Mouse (Mus musculus) limb, embryonic 15.5 days (tissue): ENCODE measurements around the gene Lax1. TPM values are rescaled to one million over a fixed set of nuclear protein-coding genes. Genes with fewer than 3 reads are reported as not detected.

Experiments used
- ATAC-seq: fragments of 200-750 bp; cut with Nextera tagmentation; 2 replicates; pipeline ENCODE4 v1.8.0; 2017; ENCODE audit warnings: low read depth, moderate TSS enrichment; ENCODE audit not compliant: insufficient number of reproducible peaks, low FRiP score, low TSS enrichment
- H3K27ac ChIP-seq: fragments of 300-500 bp; sonication (generic); 2 replicates; pipeline ENCODE4 v1.5.1; 2015; ENCODE audit warnings: moderate library complexity, mild to moderate bottlenecking, inconsistent platforms
- H3K27me3 ChIP-seq: fragments of 300-500 bp; sonication (generic); 2 replicates; pipeline ENCODE4 v1.6.1; 2015; ENCODE audit warnings: inconsistent platforms
- H3K36me3 ChIP-seq: fragments of 300-500 bp; sonication (generic); 2 replicates; pipeline ENCODE4 v1.6.1; 2015; ENCODE audit warnings: inconsistent platforms
- H3K4me1 ChIP-seq: fragments of 300-500 bp; sonication (generic); 2 replicates; pipeline ENCODE4 v1.6.1; 2015; ENCODE audit warnings: inconsistent platforms
- H3K4me2 ChIP-seq: fragments of 300-500 bp; sonication (generic); 2 replicates; pipeline ENCODE4 v1.6.1; 2015; ENCODE audit warnings: mild to moderate bottlenecking, inconsistent platforms
- H3K4me3 ChIP-seq: fragments of 300-500 bp; sonication (generic); 2 replicates; pipeline ENCODE4 v1.5.1; 2015; ENCODE audit warnings: mild to moderate bottlenecking, inconsistent platforms
- H3K9ac ChIP-seq: fragments of 300-500 bp; sonication (generic); 2 replicates; pipeline ENCODE4 v1.6.1; 2015; ENCODE audit warnings: inconsistent platforms
- H3K9me3 ChIP-seq: fragments of 300-500 bp; sonication (generic); 2 replicates; pipeline ENCODE4 v1.6.1; 2016; ENCODE audit warnings: inconsistent platforms
- WGBS: fragments of 180-500 bp; shearing (Covaris S2); methylation state at CpG from one replicate; pipeline ENCODE4 v1.1.7; 2015; 5-methylcytosine and 5-hydroxymethylcytosine counted together
- polyA plus RNA-seq: library from polyadenylated mRNA; unstranded; fragments of >200 nt; fragmentation: Nextera tagmentation; extraction: Ambion mirVana; gene quantifications from 2 replicates; pipeline ENCODE4 v1.2.1, GENCODE M21; 2015

The Lax1 gene
- polyA plus RNA-seq, result 0.34 and 0.42 TPM in 2 replicates

- ATAC-seq, result no peak
- Histone ChIP-seq H3K4me3 (no peak within 1 kb of the TSS), H3K9me3 (no peaks in the 10 kb centered on the region), H3K4me2 (no peak within 1 kb of the TSS), H3K4me1 (peaks cover 14% of the 10 kb centered on the region), H3K27ac (no peak within 1 kb of the TSS), H3K36me3 (no peaks in the 10 kb centered on the region), H3K27me3 (no peaks in the 10 kb centered on the region), H3K9ac (no peak within 1 kb of the TSS)
- WGBS, result 9% methylated on average over 6 of the region's 6 CpGs
Measured at GRCm38 (mm10) chr1:133689897-133690296, at the start of gene Lax1. Gene Lax1 (minus strand): TSS chr1:133690108.

GRCm38 (mm10) chr1:133736664-133737063 is 46.8 kb upstream of the Lax1 start:
- Histone ChIP-seq H3K36me3 (peaks cover 28% of the 10 kb centered on the region), H3K27ac (no peak overlapping the region), H3K27me3 (peaks cover 5% of the 10 kb centered on the region; the same call in 1 of the 2 replicates), H3K9me3 (no peaks in the 10 kb centered on the region), H3K4me3 (no peak overlapping the region), H3K4me2 (no peak overlapping the region), H3K4me1 (peaks cover 28% of the 10 kb centered on the region), H3K9ac (no peak overlapping the region)
- ATAC-seq, result no peak
- WGBS, result 63% methylated on average over 7 of the region's 7 CpGs

- WGBS, result 17% methylated on average over 17 of the region's 17 CpGs
- peaks cover 22% of the 10 kb centered on the region for H3K4me1 ChIP-seq
- ATAC-seq, result 0 out of 2 replicates have a peak, but pooled peaks have one; percentile 36
- no peak overlapping the region for H3K27ac ChIP-seq
- H3K9ac ChIP-seq, result peak overlapping the region; percentile 5; the same call in 1 of the 2 replicates
- H3K9me3 ChIP-seq, result no peaks in the 10 kb centered on the region
- H3K27me3 ChIP-seq, result peaks cover 5% of the 10 kb centered on the region; the same call in 1 of the 2 replicates
- H3K4me3 ChIP-seq, result peak overlapping the region; percentile 22
- H3K36me3 ChIP-seq, result peaks cover 32% of the 10 kb centered on the region
- peak overlapping the region; percentile 27 for H3K4me2 ChIP-seq
Measured at GRCm38 (mm10) chr1:133735995-133736652, 46.2 kb upstream of the Lax1 start.

GRCm38 (mm10) chr1:133732814-133733213 is 42.9 kb upstream of the Lax1 start:
- Histone ChIP-seq H3K9me3 (no peaks in the 10 kb centered on the region), H3K4me2 (no peak overlapping the region), H3K4me3 (no peak overlapping the region), H3K9ac (no peak overlapping the region), H3K27ac (peak overlapping the region; percentile 33; the same call in 1 of the 2 replicates), H3K4me1 (peaks cover 19% of the 10 kb centered on the region), H3K27me3 (peaks cover 4% of the 10 kb centered on the region; the same call in 1 of the 2 replicates), H3K36me3 (peaks cover 49% of the 10 kb centered on the region)
- no peak for ATAC-seq
- WGBS, result 21% methylated on average over 11 of the region's 11 CpGs

DNA sequence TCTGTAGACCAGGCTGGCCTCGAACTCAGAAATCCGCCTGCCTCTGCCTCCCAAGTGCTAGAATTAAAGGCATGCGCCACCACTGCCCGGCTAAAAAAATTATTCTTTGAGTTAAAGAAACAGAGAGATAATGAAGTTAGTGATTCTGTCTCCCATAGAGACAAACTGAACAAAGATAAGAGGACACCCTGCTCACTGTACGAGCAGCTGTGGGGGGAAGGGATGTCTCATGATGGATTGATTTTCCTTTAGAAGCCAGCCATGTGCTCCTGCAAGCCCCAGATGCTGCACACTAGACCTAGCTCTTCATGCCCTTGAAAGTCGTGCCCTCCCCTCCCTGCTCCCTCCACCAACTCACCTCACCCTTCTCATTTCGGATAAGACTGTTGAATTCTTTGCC is 38.4 kb upstream of the Lax1 start:
- no peak overlapping the region for H3K4me3 ChIP-seq
- H3K9ac ChIP-seq, result no peak overlapping the region
- WGBS, result 81% methylated on average over 7 of the region's 7 CpGs
- peaks cover 8% of the 10 kb centered on the region for H3K4me1 ChIP-seq
- H3K36me3 ChIP-seq, result peaks cover 61% of the 10 kb centered on the region
- no peak overlapping the region for H3K4me2 ChIP-seq
- H3K9me3 ChIP-seq, result no peaks in the 10 kb centered on the region
- no peak overlapping the region for H3K27ac ChIP-seq
- no peak for ATAC-seq
- H3K27me3 ChIP-seq, result no peaks in the 10 kb centered on the region

DNA sequence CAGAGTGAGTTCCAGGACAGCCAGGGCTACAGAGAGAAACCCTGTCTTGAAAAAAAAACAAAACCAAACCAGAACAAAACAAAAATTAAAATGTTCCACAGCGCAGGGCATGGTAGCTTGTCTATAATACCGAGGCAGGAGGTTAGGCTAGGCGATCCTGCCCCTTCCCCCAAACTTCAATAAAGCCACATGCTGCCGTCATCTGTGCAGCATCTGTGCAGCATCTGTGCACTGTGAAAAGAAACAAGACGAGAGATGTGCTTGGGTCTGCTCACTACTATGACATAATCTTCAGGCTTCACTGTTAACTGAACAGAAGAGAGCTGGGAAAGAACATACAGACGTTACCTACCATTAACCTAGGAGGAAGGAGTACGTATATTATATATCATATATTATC is 30.4 kb upstream of the Lax1 start:
- H3K4me1 ChIP-seq, result no peaks in the 10 kb centered on the region
- no peak overlapping the region for H3K27ac ChIP-seq
- no peak overlapping the region for H3K4me3 ChIP-seq
- WGBS, result 51% methylated on average over 7 of the region's 7 CpGs
- no peaks in the 10 kb centered on the region for H3K9me3 ChIP-seq
- no peak for ATAC-seq
- H3K4me2 ChIP-seq, result no peak overlapping the region
- peaks cover 19% of the 10 kb centered on the region for H3K36me3 ChIP-seq
- no peaks in the 10 kb centered on the region for H3K27me3 ChIP-seq
- no peak overlapping the region for H3K9ac ChIP-seq

DNA sequence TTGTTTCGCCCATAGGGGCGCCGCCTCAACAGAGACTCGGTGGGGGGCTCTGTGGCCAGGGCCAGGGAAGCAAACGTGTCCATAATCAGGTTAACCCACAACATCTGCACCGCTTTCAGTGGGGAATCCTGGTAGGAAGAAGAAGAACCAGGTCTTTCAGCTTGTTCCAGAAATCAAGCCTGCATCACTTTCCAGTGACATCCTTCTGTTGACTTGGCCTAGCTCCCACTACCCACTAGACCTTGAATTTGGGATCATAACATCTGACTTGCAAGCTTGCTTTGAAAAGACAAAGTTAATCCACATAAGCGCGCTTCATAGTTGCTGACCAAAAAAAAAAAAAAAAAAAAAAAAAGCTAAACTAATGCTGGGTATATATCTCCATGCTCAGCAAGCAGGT is 28.9 kb upstream of the Lax1 start:
- Histone ChIP-seq H3K4me3 (no peak overlapping the region), H3K4me2 (no peak overlapping the region), H3K9ac (no peak overlapping the region), H3K36me3 (peaks cover 24% of the 10 kb centered on the region), H3K27ac (no peak overlapping the region), H3K9me3 (no peaks in the 10 kb centered on the region), H3K27me3 (no peaks in the 10 kb centered on the region), H3K4me1 (no peaks in the 10 kb centered on the region)
- 85% methylated on average over 8 of the region's 8 CpGs for WGBS
- ATAC-seq, result no peak

GRCm38 (mm10) chr1:133718296-133718695 is 28.4 kb upstream of the Lax1 start:
- peaks cover 24% of the 10 kb centered on the region for H3K36me3 ChIP-seq
- H3K4me3 ChIP-seq, result no peak overlapping the region
- no peak overlapping the region for H3K4me2 ChIP-seq
- no peak overlapping the region for H3K9ac ChIP-seq
- H3K9me3 ChIP-seq, result no peaks in the 10 kb centered on the region
- peaks cover 2% of the 10 kb centered on the region for H3K4me1 ChIP-seq
- no peak overlapping the region for H3K27ac ChIP-seq
- WGBS, result 62% methylated on average over 3 of the region's 3 CpGs
- H3K27me3 ChIP-seq, result no peaks in the 10 kb centered on the region
- no peak for ATAC-seq

- Histone ChIP-seq H3K9me3 (no peaks in the 10 kb centered on the region), H3K9ac (no peak overlapping the region), H3K4me1 (peaks cover 14% of the 10 kb centered on the region), H3K4me2 (no peak overlapping the region), H3K4me3 (no peak overlapping the region), H3K36me3 (peaks cover 24% of the 10 kb centered on the region), H3K27ac (no peak overlapping the region), H3K27me3 (no peaks in the 10 kb centered on the region)
- WGBS, result 24% methylated on average over 7 of the region's 7 CpGs
- no peak for ATAC-seq
Measured at GRCm38 (mm10) chr1:133716464-133716863, 26.6 kb upstream of the Lax1 start.

- H3K4me1 ChIP-seq, result peaks cover 14% of the 10 kb centered on the region
Measured at GRCm38 (mm10) chr1:133715191-133715590, 25.3 kb upstream of the Lax1 start.

GRCm38 (mm10) chr1:133713009-133713370 is 23.1 kb upstream of the Lax1 start:
- Histone ChIP-seq H3K36me3 (peaks cover 26% of the 10 kb centered on the region), H3K4me3 (no peak overlapping the region), H3K27ac (peak overlapping the region; percentile 57; the same call in 1 of the 2 replicates), H3K9ac (no peak overlapping the region), H3K27me3 (no peaks in the 10 kb centered on the region), H3K9me3 (no peaks in the 10 kb centered on the region), H3K4me1 (peaks cover 23% of the 10 kb centered on the region), H3K4me2 (no peak overlapping the region)
- no peak for ATAC-seq
- WGBS, result 40% methylated on average over 2 of the region's 2 CpGs

More at GRCm38 (mm10) chr1:133715191-133715590, 25.3 kb upstream of the Lax1 start:
- H3K36me3 ChIP-seq, result peaks cover 24% of the 10 kb centered on the region
- 56% methylated on average over 1 of the region's 1 CpGs for WGBS
- no peak overlapping the region for H3K9ac ChIP-seq
- H3K9me3 ChIP-seq, result no peaks in the 10 kb centered on the region
- H3K27me3 ChIP-seq, result no peaks in the 10 kb centered on the region
- H3K4me2 ChIP-seq, result no peak overlapping the region
- no peak for ATAC-seq
- H3K27ac ChIP-seq, result no peak overlapping the region
- no peak overlapping the region for H3K4me3 ChIP-seq

GRCm38 (mm10) chr1:133712288-133713008 is 22.5 kb upstream of the Lax1 start:
- Histone ChIP-seq H3K4me3 (no peak overlapping the region), H3K4me1 (peaks cover 23% of the 10 kb centered on the region), H3K27ac (peak overlapping the region; percentile 57; the same call in 1 of the 2 replicates), H3K27me3 (no peaks in the 10 kb centered on the region), H3K4me2 (no peak overlapping the region), H3K9ac (no peak overlapping the region), H3K36me3 (peaks cover 29% of the 10 kb centered on the region), H3K9me3 (no peaks in the 10 kb centered on the region)
- WGBS, result 35% methylated on average over 12 of the region's 12 CpGs
- ATAC-seq, result no peak
